Mouse (Mus musculus) heart, adult 2 months (tissue): ENCODE measurements around the gene Pkib. TPM values are rescaled to one million over a fixed set of nuclear protein-coding genes. Genes with fewer than 3 reads are reported as not detected.

Experiments used
- DNase-seq, 2 experiments: peaks; one replicate each; pipeline ENCODE4 v3.0.0; 2021
- H3K27ac ChIP-seq: fragments of 200-600 bp; 2 replicates; pipeline ENCODE4 v1.8.1; 2022
- H3K27me3 ChIP-seq: fragments of 200-500 bp; 2 replicates; pipeline ENCODE4 v1.6.1; 2012; ENCODE audit warnings: mild to moderate bottlenecking, low read length, inconsistent platforms, mixed read lengths; ENCODE audit not compliant: control insufficient read depth, insufficient read depth
- H3K36me3 ChIP-seq: fragments of 200-500 bp; 2 replicates; pipeline ENCODE4 v1.6.1; 2012; ENCODE audit warnings: low read length, inconsistent platforms; ENCODE audit not compliant: control insufficient read depth, insufficient read depth
- H3K4me1 ChIP-seq: fragments of 200-500 bp; 2 replicates; pipeline ENCODE4 v1.6.1; 2011; ENCODE audit warnings: low read length; ENCODE audit not compliant: control insufficient read depth, insufficient read depth
- H3K4me3 ChIP-seq: fragments of 200-600 bp; 2 replicates; pipeline ENCODE4 v1.8.1; 2022
- H3K79me2 ChIP-seq: fragments of 200-500 bp; replicated peaks from 2 replicates; pipeline ENCODE4 v1.6.1; 2012; ENCODE audit warnings: mild to moderate bottlenecking, inconsistent platforms, low read length, moderate library complexity, mixed read lengths; ENCODE audit not compliant: control insufficient read depth, insufficient read depth
- H3K9ac ChIP-seq: fragments of 200-500 bp; 2 replicates; pipeline ENCODE4 v1.6.1; 2012; ENCODE audit warnings: low read depth, mild to moderate bottlenecking, control low read depth, inconsistent platforms, low read length, mixed read lengths
- CTCF ChIP-seq: fragments of 200-600 bp; IDR thresholded peaks from 2 replicates; pipeline ENCODE4 v1.8.1; 2022; ENCODE audit warnings: antibody characterized with exemption, mild to moderate bottlenecking, moderate library complexity
- EP300 ChIP-seq: fragments of 200-500 bp; IDR thresholded peaks from 2 replicates; pipeline ENCODE4 v1.6.1; 2011; ENCODE audit warnings: low read depth, low read length, control low read depth; ENCODE audit not compliant: insufficient read depth
- POLR2A ChIP-seq: fragments of 200-500 bp; IDR thresholded peaks from 2 replicates; pipeline ENCODE4 v1.6.1; 2011; ENCODE audit warnings: mild to moderate bottlenecking, low read depth, low read length, control low read depth; ENCODE audit not compliant: insufficient read depth
- WGBS: fragments of 180-500 bp; shearing (Covaris S2); methylation state at CpG from one replicate; pipeline ENCODE4 v1.1.7; 2018; 5-methylcytosine and 5-hydroxymethylcytosine counted together
- intact Hi-C: fragments of 180-260 bp; cut with DNase I; formaldehyde crosslinking; loops from one replicate; pipeline ENCODE4 v1.15.1; 2025
- polyA plus RNA-seq: library from polyadenylated mRNA; depleted of rRNA; stranded (reverse); fragments of >200 nt; gene quantifications from 2 replicates; pipeline ENCODE4 v1.2.3, GENCODE M21; 2012
- total RNA-seq, 2 experiments: library from RNA; stranded (reverse); gene quantifications; 2 replicates each; pipeline ENCODE4 v1.2.3; 2021

Pkib gene
- total and polyA plus RNA-seq, 3 experiments: 0.39 to 1.6 (median 0.47) TPM

DNA sequence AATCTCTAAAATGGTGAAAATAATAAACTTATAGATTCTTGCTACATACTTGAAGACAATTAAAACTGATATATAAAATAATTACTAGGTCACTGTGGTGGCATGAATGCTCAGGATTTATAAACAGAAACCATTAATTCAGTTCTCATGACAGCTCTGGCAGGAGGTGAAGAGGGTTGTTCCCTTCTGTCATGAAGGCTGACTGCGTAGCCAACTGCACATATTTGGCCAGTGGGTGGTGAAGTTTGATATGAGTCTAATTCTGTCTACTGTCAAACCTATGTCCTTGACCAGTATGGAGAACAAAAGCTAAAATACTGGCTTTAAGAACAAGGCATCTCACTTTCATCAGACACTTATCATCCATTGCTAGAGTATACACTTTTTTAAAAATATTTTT, 21.5 kb downstream of the Pkib start:
- no peak for DNase-seq
- intact Hi-C loops: no loop called here
- 71% methylated on average over 1 of the region's 1 CpGs for WGBS

GRCm38 (mm10) chr10:57660505-57660904, 28.7 kb downstream of the Pkib start:
- TF ChIP-seq EP300: no peak
- TF ChIP-seq POLR2A: no peak
- TF ChIP-seq CTCF: no peak
- intact Hi-C loops: no loop called here
- no peaks in the 10 kb centered on the region for H3K36me3 ChIP-seq
- WGBS: 96% methylated on average over 3 of the region's 3 CpGs
- no peak for DNase-seq
- H3K9ac ChIP-seq: no peak overlapping the region
- H3K27me3 ChIP-seq: no peaks in the 10 kb centered on the region
- H3K4me3 ChIP-seq: no peak overlapping the region
- H3K4me1 ChIP-seq: no peaks in the 10 kb centered on the region
- no peaks in the 10 kb centered on the region for H3K79me2 ChIP-seq
- no peak overlapping the region for H3K27ac ChIP-seq

More for the DNA sequence above, 21.5 kb downstream of the Pkib start:
- no peaks in the 10 kb centered on the region for H3K79me2 ChIP-seq
- no peaks in the 10 kb centered on the region for H3K36me3 ChIP-seq
- H3K4me3 ChIP-seq: no peak overlapping the region
- no peaks in the 10 kb centered on the region for H3K4me1 ChIP-seq
- H3K27me3 ChIP-seq: no peaks in the 10 kb centered on the region
- no peak overlapping the region for H3K27ac ChIP-seq
- TF ChIP-seq CTCF: no peak
- TF ChIP-seq EP300: no peak
- TF ChIP-seq POLR2A: no peak
- H3K9ac ChIP-seq: no peak overlapping the region

DNA sequence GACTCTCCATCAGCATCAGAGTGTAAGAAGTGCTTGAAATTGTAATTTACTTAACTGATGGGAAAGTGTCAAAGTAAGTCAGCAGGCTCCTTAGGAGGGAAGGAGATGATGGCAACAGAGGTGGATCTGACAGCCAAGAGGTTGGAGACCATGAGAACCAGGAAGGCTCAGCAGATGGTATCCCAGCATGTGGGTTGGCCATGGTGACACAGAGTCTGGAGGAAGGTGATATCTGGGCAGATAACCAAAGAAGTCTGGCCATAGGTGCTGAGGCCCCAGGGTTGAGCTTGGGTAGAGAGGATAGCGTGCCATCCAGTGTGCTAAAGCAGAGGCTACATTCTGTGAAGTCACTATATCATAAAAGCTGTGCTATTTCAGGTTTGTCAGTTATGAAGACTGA, 32.0 kb downstream of the Pkib start:
- Histone ChIP-seq H3K4me3 (no peak overlapping the region), H3K36me3 (no peaks in the 10 kb centered on the region), H3K9ac (no peak overlapping the region), H3K27ac (no peak overlapping the region), H3K4me1 (no peaks in the 10 kb centered on the region), H3K27me3 (no peaks in the 10 kb centered on the region), H3K79me2 (no peaks in the 10 kb centered on the region)
- intact Hi-C loops: no loop called here
- no peak for DNase-seq
- TF ChIP-seq POLR2A (no peak), CTCF (no peak), EP300 (no peak)
- 67% methylated on average over 1 of the region's 1 CpGs for whole genome bisulfite sequencing

DNA sequence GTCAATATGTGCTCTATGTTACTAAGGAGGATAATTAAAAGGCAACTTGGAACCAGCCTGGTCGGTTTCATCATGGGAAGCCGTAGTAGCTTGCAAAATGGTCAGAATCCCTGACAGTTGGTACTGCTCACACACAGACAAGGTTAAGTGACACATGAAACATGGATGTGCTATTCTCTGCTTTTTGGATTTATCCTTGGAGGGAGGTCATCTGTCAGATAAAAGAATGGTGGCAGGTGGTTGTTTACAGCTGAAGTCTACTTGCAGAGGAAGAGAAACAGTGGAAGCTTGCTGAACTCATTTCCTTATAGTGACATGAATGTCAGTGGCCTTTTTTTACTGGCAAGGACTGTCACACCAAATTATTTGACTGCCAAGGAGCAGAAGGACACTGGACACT, 32.5 kb downstream of the Pkib start:
- WGBS: 83% methylated on average over 2 of the region's 2 CpGs
- Histone ChIP-seq H3K27ac (no peak overlapping the region), H3K79me2 (no peaks in the 10 kb centered on the region), H3K27me3 (no peaks in the 10 kb centered on the region), H3K4me1 (no peaks in the 10 kb centered on the region), H3K4me3 (no peak overlapping the region), H3K36me3 (no peaks in the 10 kb centered on the region), H3K9ac (no peak overlapping the region)
- DNase-seq: no peak
- TF ChIP-seq EP300 (no peak), CTCF (no peak), POLR2A (no peak)
- intact Hi-C loops: no loop called here

- Histone ChIP-seq H3K36me3 (no peaks in the 10 kb centered on the region), H3K4me3 (no peak overlapping the region), H3K27ac (no peak overlapping the region), H3K79me2 (no peaks in the 10 kb centered on the region), H3K4me1 (no peaks in the 10 kb centered on the region), H3K9ac (no peak overlapping the region), H3K27me3 (no peaks in the 10 kb centered on the region)
- TF ChIP-seq CTCF: no peak
- TF ChIP-seq POLR2A: no peak
- TF ChIP-seq EP300: no peak
- DNase-seq: no peak
- intact Hi-C loops: no loop called here
Observed at GRCm38 (mm10) chr10:57675740-57676139, 44.0 kb downstream of the Pkib start.

GRCm38 (mm10) chr10:57687999-57688398, 56.2 kb downstream of the Pkib start:
- Histone ChIP-seq H3K4me1 (no peaks in the 10 kb centered on the region), H3K27me3 (no peaks in the 10 kb centered on the region), H3K79me2 (no peaks in the 10 kb centered on the region), H3K27ac (no peak overlapping the region), H3K9ac (no peak overlapping the region), H3K36me3 (no peaks in the 10 kb centered on the region), H3K4me3 (no peak overlapping the region)
- no peak for TF ChIP-seq POLR2A
- no peak for TF ChIP-seq EP300
- TF ChIP-seq CTCF: no peak
- WGBS: 57% methylated on average over 3 of the region's 3 CpGs
- no peak for DNase-seq
- intact Hi-C loops: no loop called here
